Mouse (Mus musculus) spleen, adult 2 months (tissue): Measurements from ENCODE around the gene Mtr. TPM values are rescaled to one million over a fixed set of nuclear protein-coding genes. Genes with fewer than 3 reads are reported as not detected.

Experiments used
- DNase-seq, 2 experiments: peaks; one replicate each; pipeline versions ENCODE4 v3.0.0 to v3.0.0-alpha.2; 2012 to 2021; ENCODE audit warnings: low spot score in 2 of 2, low read depth in 1 of 2
- H3K27ac ChIP-seq: fragments of 200-500 bp; 2 replicates; pipeline ENCODE4 v1.5.1; 2012; ENCODE audit warnings: low read length, inconsistent platforms; ENCODE audit not compliant: insufficient read depth
- H3K27me3 ChIP-seq: fragments of 200-500 bp; 2 replicates; pipeline ENCODE4 v1.6.1; 2012; ENCODE audit warnings: mild to moderate bottlenecking, moderate library complexity, low read length, inconsistent platforms; ENCODE audit not compliant: control insufficient read depth, insufficient read depth
- H3K36me3 ChIP-seq: fragments of 200-500 bp; 2 replicates; pipeline ENCODE4 v1.6.1; 2012; ENCODE audit warnings: mild to moderate bottlenecking, low read length, inconsistent platforms; ENCODE audit not compliant: control insufficient read depth, insufficient read depth
- H3K4me1 ChIP-seq: fragments of 200-500 bp; 2 replicates; pipeline ENCODE4 v1.6.1; 2011; ENCODE audit warnings: inconsistent platforms; ENCODE audit not compliant: control insufficient read depth, insufficient read depth, insufficient read length
- H3K4me3 ChIP-seq: fragments of 200-500 bp; 2 replicates; pipeline ENCODE4 v1.5.1; 2011; ENCODE audit warnings: mild to moderate bottlenecking, inconsistent platforms; ENCODE audit not compliant: insufficient read depth, insufficient read length; ENCODE audit errors: extremely low read depth
- CTCF ChIP-seq: fragments of 200-500 bp; IDR thresholded peaks from 2 replicates; pipeline ENCODE4 v1.5.1; 2011; ENCODE audit warnings: mild to moderate bottlenecking, inconsistent platforms; ENCODE audit not compliant: insufficient read depth, insufficient read length, insufficient replicate concordance; ENCODE audit errors: extremely low read depth
- POLR2A ChIP-seq: fragments of 200-500 bp; IDR thresholded peaks from 2 replicates; pipeline ENCODE4 v1.6.1; 2011; ENCODE audit warnings: low read depth, low read length, inconsistent platforms
- whole genome bisulfite sequencing: fragments of 180-500 bp; shearing (Covaris S2); methylation state at CpG from one replicate; pipeline ENCODE4 v1.1.7; 2018; 5-methylcytosine and 5-hydroxymethylcytosine counted together
- polyA plus RNA-seq: library from polyadenylated mRNA; depleted of rRNA; stranded (reverse); fragments of >200 nt; gene quantifications from 2 replicates; pipeline ENCODE4 v1.2.3, GENCODE M21; 2012

Mtr gene
- polyA plus RNA-seq, 1 experiment: 7.5 TPM

DNA sequence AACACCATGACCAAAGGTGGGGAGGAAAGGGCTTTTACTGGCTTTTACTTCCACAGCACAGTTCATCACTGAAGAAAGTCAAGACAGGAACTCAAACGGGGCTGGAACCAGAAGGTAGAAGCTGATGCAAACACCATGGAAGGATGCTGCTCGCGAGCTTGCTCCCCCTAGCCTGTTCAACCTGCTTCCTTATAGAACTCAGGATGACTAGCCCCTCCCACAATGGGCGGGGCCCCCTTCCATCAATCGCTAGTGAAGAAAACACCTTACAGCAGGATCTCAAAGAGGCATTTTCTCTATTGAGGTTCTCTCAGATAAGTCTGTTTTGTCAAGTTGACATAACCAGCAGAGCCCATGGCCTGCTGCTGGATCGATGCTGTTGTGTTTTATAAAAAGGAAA is 6.1 kb upstream of the Mtr start:
- DNase-seq: no peak
- Histone ChIP-seq H3K27ac (no peak overlapping the region), H3K4me1 (no peaks in the 10 kb centered on the region), H3K27me3 (no peaks in the 10 kb centered on the region), H3K4me3 (no peak overlapping the region), H3K36me3 (no peaks in the 10 kb centered on the region)
- 84% methylated on average over 6 of the region's 6 CpGs for WGBS
- TF ChIP-seq POLR2A: no peak
- no peak for TF ChIP-seq CTCF

DNA sequence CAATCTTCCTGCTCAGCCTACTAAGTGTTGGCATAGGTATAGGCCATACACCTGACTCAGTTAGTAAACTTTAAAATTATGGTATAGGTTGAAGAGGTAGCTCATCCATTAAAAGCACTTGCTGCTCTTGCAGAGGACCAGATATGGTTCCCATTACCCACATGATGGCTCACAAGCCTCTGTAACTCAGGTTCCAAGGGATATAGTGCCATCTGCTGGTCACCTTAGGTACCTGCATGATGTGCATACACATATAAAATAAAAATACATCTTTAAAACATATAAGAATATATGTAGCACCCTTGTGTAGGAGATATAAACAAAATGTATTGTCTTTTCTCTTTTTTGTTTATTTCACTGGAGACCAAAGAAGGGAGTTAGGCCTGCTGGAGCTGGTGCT is 3.6 kb upstream of the Mtr start:
- H3K4me1 ChIP-seq: no peaks in the 10 kb centered on the region
- H3K27me3 ChIP-seq: no peaks in the 10 kb centered on the region
- H3K36me3 ChIP-seq: no peaks in the 10 kb centered on the region
- no peak for DNase-seq
- H3K4me3 ChIP-seq: no peak overlapping the region
- no peak for TF ChIP-seq CTCF
- no peak overlapping the region for H3K27ac ChIP-seq

GRCm38 (mm10) chr13:12256871-12257390 is 982 bp downstream of the Mtr start:
- no peak for TF ChIP-seq CTCF
- no peak for TF ChIP-seq POLR2A
- Histone ChIP-seq H3K27ac (no peak overlapping the region), H3K27me3 (no peaks in the 10 kb centered on the region), H3K4me1 (peaks cover 2% of the 10 kb centered on the region; the same call in 1 of the 2 replicates), H3K4me3 (peak overlapping the region; percentile 92), H3K36me3 (peaks cover 3% of the 10 kb centered on the region)
- 11% methylated on average over 10 of the region's 10 CpGs for WGBS
- no peak for DNase-seq

- 40% methylated on average over 3 of the region's 3 CpGs for WGBS
- Histone ChIP-seq H3K36me3 (peaks cover 3% of the 10 kb centered on the region), H3K4me3 (peak overlapping the region; percentile 14; the same call in 1 of the 2 replicates), H3K4me1 (peaks cover 2% of the 10 kb centered on the region; the same call in 1 of the 2 replicates), H3K27ac (0 out of 2 replicates have a peak overlapping the region, but pooled peaks have one; percentile 23), H3K27me3 (no peaks in the 10 kb centered on the region)
- TF ChIP-seq POLR2A: no peak
- TF ChIP-seq CTCF: no peak
- no peak for DNase-seq
Measured at GRCm38 (mm10) chr13:12255911-12256705, 1.8 kb downstream of the Mtr start.

DNA sequence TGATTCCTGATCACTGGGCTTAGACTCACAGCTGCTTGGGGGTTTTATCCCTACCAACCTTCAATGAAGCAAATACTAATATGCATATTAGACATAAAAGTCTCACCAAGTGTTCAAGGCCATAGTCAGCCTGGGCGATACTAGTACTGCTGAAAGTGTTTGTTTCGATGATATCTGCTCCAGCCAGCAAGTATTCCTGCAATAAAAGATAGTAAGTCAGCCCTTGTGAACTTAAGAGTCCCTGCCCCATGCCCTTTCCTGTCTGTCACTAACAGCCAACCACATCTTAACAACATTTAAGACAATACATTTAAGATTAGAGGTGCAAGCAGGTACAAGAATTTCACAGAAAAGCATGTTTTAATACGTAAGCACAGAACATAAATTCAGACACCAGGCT is 7.4 kb downstream of the Mtr start:
- 84% methylated on average over 3 of the region's 3 CpGs for WGBS
- no peaks in the 10 kb centered on the region for H3K27me3 ChIP-seq
- H3K27ac ChIP-seq: no peak overlapping the region
- DNase-seq: no peak
- H3K4me1 ChIP-seq: no peaks in the 10 kb centered on the region
- TF ChIP-seq CTCF (no peak), POLR2A (no peak)
- no peak overlapping the region for H3K4me3 ChIP-seq
- peaks cover 19% of the 10 kb centered on the region for H3K36me3 ChIP-seq

GRCm38 (mm10) chr13:12249195-12249898 is 8.6 kb downstream of the Mtr start:
- Histone ChIP-seq H3K27ac (no peak overlapping the region), H3K4me3 (no peak overlapping the region), H3K36me3 (peaks cover 19% of the 10 kb centered on the region), H3K4me1 (no peaks in the 10 kb centered on the region), H3K27me3 (no peaks in the 10 kb centered on the region)
- WGBS: 88% methylated on average over 8 of the region's 8 CpGs
- TF ChIP-seq CTCF (no peak), POLR2A (no peak)
- no peak for DNase-seq
